Mouse (Mus musculus) B cell, adult 67 days (primary cell): Measurements from ENCODE around the gene Rnf130. TPM values are rescaled to one million over a fixed set of nuclear protein-coding genes. Genes with fewer than 3 reads are reported as not detected.

Experiments used
- total RNA-seq, 2 experiments: library from RNA; stranded (reverse); gene quantifications; 4 replicates each; pipeline ENCODE4 v1.2.4; 2023

Gene Rnf130
- total RNA-seq = 10 to 100 TPM; 95.7 to 98.5 TPM

GRCm38 (mm10) chr11:50024833-50025720 is at the start of gene Rnf130:
Gene Rnf130 (plus strand): TSS chr11:50025346.

GRCm38 (mm10) chr11:50130811-50131766 is 105.9 kb downstream of the Rnf130 start, which contains the start of gene Tbc1d9b:
Gene Tbc1d9b (plus strand): TSS chr11:50131396.

Other genes starting within 250 kb of the Rnf130 start
- under 1 TPM in 1 of 2 experiments, not detected in 1; 0.18 TPM for gene Gfpt2, start 231.2 kb upstream of the Rnf130 start, total RNA-seq
- 10 to 100 TPM; 48.9 to 50.4 TPM for gene Mapk9, start 178.6 kb upstream of the Rnf130 start, total RNA-seq
- gene Rasgef1c, start 123.5 kb upstream of the Rnf130 start, total RNA-seq = not detected
- 10 to 100 TPM; 55.1 to 81.9 TPM for gene Tbc1d9b, start 106.0 kb downstream of the Rnf130 start, total RNA-seq
- gene Mrnip, start 149.1 kb downstream of the Rnf130 start, total RNA-seq = 1 to 10 TPM; 4.1 to 6.3 TPM
- gene Sqstm1, start 185.5 kb downstream of the Rnf130 start, total RNA-seq = 100 to 1,000 TPM; 406 to 500 TPM
- 1 to 10 TPM; 5.6 to 9.7 TPM for gene Mgat4b, start 185.5 kb downstream of the Rnf130 start, total RNA-seq
- gene Ltc4s, start 213.3 kb downstream of the Rnf130 start, total RNA-seq = not detected